Mouse (Mus musculus): ENCODE data around the gene Cemip.
A peak's percentile ranks its signal among the peaks of the same experiment; 100 is the strongest.
"Not testable (repeated sequence)": the region's sequence is repeated elsewhere in the genome, so short reads cannot be mapped to it uniquely, and the experiment has no call there.

Cemip gene

GRCm38 (mm10) chr7:84086039-84086829, at the start of gene Cemip:
Gene Cemip (minus strand): TSS chr7:84086502.
- DNase-seq: peak; percentile 80 to 92

- peak; percentile 90 to 94 for DNase-seq
Measured at GRCm38 (mm10) chr7:84132704-84133103, 46.4 kb upstream of the Cemip start.

DNA sequence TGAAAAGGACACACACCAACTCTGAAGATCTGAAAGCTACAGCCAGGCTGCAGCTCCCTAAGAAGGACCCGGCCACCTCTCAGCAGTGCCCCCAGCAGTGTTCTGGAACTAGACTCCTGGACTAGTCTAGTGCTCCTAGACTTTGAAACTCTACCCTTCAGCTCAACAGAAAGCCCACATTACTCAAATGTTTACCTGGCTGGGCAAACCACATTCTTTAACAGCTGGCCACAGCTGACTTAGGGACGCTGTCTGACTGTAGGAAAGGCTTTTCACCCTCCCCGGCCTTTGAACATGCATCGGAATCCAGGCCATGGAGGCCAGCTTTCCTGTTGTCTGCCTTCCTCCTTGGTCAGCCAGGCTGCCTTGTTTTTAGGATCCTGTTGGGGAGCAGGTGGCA, 45.4 kb upstream of the Cemip start:
- peak; percentile 58 to 63 for DNase-seq

DNA sequence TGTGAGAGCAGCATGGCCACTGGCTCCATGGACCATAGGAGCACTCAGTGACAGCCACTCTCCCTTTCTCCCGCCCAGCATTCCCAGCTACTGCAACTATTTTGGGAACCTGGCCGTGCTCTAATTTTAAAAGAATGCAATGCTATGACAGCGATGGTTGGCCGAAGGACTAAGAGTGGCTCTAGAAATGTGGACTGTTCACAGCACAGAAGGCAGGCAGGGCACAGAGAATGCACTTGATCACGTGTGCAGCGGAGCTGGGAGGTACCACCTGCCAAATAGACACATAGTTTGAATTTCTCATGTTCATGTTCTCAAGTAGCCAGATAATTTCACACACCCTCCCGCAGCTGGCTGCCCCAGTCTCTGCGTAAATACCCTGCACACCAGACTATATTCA, 42.4 kb upstream of the Cemip start:
- peak; percentile 64 to 77 for DNase-seq

GRCm38 (mm10) chr7:84125730-84126129, 39.4 kb upstream of the Cemip start:
- DNase-seq: no peak

- not testable (repeated sequence) for DNase-seq
Measured at GRCm38 (mm10) chr7:84123651-84124050, 37.3 kb upstream of the Cemip start.

DNA sequence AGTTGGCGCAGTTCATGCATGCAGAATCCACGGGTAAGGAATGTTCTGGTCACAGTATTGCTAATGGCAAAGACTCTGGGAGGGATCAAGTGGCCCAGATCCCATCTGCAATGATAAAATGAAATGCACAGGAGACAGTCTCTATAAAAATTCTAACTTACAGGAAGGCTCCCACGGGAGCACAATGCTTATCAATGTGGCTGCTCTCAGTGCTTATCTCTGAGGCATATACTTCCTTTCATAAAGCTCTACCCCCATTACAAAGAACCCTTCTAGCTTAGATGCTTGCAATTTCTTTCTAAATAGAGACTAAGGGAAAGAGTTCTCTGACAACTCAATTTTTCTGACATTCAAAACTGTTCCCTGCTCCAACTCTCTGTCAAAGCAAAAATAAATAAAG, 35.5 kb upstream of the Cemip start:
- no peak for DNase-seq

- no peak for DNase-seq
Measured at GRCm38 (mm10) chr7:84120142-84120760, 33.9 kb upstream of the Cemip start.

- DNase-seq: peak in 1 of 2 experiments; percentile 59
Measured at GRCm38 (mm10) chr7:84119216-84120105, 33.2 kb upstream of the Cemip start.

DNA sequence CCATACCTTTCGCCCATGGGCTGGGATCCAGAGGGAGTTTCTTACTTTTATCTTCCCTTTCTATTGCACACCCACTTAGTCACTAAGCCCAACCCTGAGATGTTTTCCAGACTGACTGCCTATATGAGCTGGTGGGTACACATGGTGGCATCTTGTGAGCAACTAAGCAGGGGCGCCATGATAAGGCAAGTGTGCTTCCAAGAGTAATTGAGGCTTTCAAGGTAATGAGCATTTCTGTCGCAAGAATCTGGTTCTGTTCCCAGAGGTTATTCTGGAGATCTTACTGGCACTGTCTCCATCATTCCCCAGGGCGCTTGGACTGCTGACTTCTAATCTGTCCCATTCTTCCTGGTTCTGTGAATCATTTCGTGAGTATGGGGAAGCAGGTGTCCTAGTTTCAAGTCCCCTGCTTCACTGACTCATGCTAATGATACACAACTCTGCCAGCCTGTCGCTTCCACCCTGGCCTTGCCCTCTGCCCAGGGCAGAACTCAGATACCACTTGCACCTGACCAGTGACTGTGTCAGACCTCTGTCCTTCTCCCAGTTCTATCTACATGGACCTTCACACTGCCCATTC, 31.3 kb upstream of the Cemip start:
- DNase-seq: peak; percentile 56 to 69

DNA sequence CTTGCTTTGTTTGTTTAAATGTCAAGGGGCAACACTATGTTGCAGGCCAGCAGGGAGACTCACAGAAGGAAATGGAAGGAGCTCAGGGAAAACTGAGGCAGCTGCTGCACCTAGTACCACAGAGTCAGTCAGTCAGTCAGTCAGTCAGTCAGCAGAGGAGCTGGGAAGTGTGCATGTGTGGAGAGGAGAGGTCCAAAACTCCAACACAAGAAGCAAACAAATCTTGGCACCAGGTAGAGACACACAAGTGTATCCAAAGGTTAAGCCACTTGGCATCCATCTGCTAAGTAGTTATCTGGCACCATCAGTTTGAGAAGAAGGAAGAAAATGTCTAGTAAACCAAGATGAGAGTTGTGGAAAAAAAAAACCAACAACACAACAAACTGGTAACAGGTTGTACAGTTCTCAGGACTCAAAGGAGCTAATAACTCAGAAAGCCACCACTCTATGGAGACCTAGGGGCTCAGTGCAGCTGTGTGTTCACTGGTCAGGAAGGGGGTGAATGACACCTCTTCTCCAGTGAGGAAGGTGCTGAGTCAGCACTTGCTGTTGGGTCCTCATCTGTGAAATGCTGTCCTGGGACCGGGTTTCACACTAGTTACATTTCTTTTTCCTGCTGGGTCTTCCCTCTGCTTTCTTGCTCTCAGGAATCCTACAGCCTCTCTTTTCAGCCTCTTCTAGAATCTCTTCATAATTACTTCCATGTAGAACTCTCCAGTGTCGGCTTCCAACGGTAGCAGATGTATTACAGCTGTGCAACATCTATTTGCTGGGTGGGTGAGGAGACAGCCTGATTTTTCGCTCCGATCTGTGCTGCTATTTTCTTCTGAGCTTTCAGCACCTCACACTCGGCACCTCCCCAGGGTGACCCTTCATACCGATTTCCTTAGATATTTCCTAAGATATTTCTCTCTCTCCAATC, 30.6 kb upstream of the Cemip start:
- DNase-seq: peak; percentile 57 to 79

DNA sequence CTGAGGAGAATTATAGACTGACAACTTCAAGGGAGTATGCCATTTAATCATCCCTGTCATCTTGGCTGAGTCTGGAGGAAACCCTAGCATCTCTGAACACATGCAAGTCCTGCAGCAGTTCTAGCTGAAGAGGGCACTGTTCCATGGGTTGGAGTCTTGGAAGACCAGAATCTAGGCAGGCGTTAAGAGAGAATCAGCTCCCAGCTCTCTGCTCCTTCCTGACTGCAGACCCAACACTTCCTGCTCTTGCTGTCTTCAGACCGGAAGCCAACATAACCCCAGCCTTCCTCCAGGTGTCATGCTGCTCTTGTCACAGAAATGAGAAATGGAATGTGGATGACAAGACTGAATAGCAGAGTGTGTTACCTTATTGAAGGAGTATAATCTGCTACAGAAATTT, 29.1 kb upstream of the Cemip start:
- DNase-seq: peak in 1 of 2 experiments; percentile 37

GRCm38 (mm10) chr7:84114775-84115174, 28.5 kb upstream of the Cemip start:
- no peak for DNase-seq

- no peak for DNase-seq
Measured at GRCm38 (mm10) chr7:84113035-84113390, 26.7 kb upstream of the Cemip start.

- DNase-seq: no peak
Measured at GRCm38 (mm10) chr7:84112351-84113034, 26.2 kb upstream of the Cemip start.

DNA sequence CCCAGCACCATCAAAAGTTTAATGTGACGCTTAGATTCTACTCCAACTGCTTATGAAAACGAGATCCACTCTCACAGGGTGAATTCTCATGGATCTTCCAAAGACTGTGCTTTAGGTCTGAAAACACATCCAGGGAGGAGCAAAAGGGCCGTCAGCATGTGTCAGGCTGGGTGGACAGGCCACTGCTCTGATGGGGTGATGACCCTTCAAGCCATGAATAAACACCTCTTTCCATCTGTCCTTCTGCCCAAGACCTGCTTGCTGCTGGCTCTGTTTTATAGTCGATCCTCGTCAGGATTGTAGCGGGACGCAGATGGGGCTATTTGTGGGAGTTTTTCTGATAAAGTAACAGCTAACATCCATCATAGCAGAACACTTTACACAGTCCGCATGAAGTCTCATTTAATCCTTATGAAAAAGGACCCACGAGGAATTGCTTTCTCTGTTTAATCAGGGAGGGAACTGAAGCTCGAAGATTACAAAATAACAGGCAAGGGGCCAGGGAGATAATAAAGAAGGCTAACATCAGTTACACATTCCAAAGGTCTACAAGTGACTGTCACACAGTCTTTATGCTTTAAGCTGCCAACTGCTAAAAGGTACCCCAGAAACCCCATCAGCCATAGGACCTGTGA, 25.5 kb upstream of the Cemip start:
- no peak for DNase-seq

DNA sequence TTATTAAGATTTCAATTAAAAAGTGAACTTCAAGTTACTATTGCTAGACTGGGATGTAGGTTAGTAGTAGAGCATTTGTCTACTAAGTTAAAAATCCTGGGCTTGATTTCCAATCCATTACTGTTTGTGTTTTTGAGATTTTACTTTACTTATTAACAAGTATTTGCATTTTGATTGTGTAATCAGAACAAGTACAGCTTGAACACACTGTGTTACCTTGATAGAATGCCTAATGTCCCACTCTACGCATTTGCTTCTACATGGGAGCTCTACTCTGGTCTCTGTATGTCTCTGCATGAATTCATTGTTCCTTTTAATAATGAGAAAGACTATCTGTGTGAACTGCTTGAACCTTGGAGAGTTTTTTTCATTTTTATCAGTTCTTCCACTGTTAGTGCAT, 20.6 kb upstream of the Cemip start:
- no peak for DNase-seq

DNA sequence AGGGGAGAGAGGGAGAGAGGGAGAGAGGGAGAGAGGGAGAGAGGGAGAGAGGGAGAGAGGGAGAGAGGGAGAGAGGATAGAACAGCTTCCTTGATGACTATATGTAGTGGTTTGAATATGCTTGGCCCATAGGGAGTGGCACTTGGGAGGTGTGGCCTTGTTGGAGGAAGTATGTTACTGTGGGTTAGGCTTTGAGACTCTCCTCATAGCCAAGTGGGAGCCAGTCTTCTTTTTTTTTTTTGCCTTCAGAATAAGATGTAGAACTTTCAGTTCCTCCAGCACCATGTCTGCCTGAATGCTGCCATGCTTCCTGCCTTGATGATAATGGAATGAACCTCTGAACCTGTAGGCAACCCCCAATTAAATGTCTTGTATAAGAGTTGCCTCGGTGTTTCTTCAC, 16.3 kb upstream of the Cemip start:
- no peak for DNase-seq

- no peak for DNase-seq
Measured at GRCm38 (mm10) chr7:84100672-84101071, 14.4 kb upstream of the Cemip start.

DNA sequence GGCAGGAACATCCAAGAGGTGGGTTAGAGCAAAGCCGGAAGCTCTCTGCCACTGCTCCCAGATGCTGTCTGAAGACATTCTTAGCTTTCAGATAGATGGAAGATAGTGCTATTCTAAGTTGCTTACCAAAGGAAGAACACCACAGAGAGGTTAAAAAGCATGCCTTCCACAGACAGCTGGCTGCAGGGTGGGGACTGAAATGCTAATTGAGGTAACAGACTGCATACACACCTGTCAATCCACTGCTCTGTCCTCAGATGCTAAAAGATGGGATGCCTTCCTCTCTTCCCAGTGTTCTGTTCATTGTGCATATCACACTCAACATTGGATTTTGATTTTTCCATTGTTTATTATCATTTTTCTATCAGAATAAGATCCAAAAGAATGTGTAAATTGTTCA, 11.8 kb upstream of the Cemip start:
- DNase-seq: no peak

GRCm38 (mm10) chr7:84096501-84096900, 10.2 kb upstream of the Cemip start:
- peak; percentile 80 to 89 for DNase-seq

All from kidney, postnatal 36 days (tissue).